Mouse (Mus musculus): ENCODE measurements around the gene Rnase9. TPM values are rescaled to one million over a fixed set of nuclear protein-coding genes. Genes with fewer than 3 reads are reported as not detected.

The Rnase9 gene
- polyA plus RNA-seq (2016; fragmentation: Nextera tagmentation; extraction: Ambion mirVana): not detected in 2 replicates

DNA sequence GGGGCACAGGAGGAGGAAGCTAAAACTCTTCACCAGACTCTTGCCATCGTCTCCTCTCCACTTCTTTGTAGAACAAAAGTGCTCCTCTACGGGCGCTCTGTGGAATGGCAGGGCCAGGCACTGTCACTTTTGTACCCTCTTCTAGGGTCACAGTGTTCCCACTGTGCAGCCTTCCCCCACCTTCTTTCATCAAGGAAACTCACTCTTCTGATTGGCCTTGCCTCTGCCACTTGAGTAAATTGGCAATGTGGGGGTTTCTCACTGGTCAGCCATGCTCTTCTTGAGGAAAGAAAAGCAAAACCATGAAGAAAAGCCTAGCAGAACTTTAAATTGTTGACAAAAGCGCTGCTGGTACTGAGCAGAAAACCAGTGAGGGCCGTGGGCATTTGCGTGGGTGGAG, at the start of gene Rnase9:
TSS of gene Rnase9 (minus strand) at position 101 of the 400 bp plus-strand sequence.
- Histone ChIP-seq H3K4me2 (no peak within 1 kb of the TSS), H3K27ac (ENCODE audit: poor library complexity, severe bottlenecking) (no peak within 1 kb of the TSS), H3K4me1 (replicated peaks) (peaks cover 6% of the 10 kb centered on the region), H3K9me3 (replicated peaks) (no peaks in the 10 kb centered on the region), H3K4me3 (no peak within 1 kb of the TSS), H3K36me3 (no peaks in the 10 kb centered on the region), H3K27me3 (replicated peaks) (no peaks in the 10 kb centered on the region), H3K9ac (no peak within 1 kb of the TSS)
- WGBS: 69% methylated on average over 6 of the region's 6 CpGs
- ATAC-seq (ENCODE audit: insufficient number of reproducible peaks, low FRiP score): no peak

DNA sequence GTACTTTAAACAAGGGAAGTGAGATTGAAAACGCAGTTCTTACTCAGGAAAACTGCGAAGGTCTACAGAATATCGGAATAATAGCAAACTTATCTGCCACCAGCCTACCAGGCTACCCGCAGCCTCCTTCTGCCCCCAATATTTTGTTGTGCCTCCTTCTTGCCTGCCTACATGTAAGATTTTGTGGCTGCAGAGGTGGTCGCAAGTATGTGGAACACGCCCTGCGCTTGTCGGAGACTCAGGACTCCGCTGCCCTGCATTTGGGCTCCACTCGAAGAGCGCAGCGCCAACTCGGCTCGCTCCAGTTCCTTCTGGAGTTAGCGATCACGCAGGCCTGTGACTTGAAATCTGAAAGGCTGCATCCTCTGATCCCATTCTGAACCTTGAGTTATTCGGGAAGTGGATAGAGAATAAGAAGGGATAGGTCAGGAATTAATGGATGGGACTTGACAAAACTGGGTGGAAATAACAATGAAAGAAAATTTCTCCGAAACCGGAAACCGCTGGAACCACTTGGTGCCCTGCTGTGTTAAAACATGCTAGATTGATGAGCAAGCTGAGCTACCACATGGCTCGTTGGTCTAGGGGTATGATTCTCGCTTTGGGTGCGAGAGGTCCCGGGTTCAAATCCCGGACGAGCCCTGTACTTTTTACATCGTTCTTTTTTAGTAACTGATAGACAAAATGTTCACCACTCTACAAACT, 48.6 kb upstream of the Rnase9 start:
- ATAC-seq (ENCODE audit: insufficient number of reproducible peaks, low FRiP score): peak; percentile 69
- H3K4me3 ChIP-seq: peak overlapping the region; percentile 75
- no peaks in the 10 kb centered on the region for H3K27me3 ChIP-seq (replicated peaks)
- under 1% methylated on average over 27 of the region's 27 CpGs for WGBS
- H3K9ac ChIP-seq: peak overlapping the region; percentile 60
- peaks cover 4% of the 10 kb centered on the region; the same call in 1 of the 2 replicates for H3K4me1 ChIP-seq (replicated peaks)
- no peaks in the 10 kb centered on the region for H3K9me3 ChIP-seq (replicated peaks)
- peak overlapping the region; percentile 78 for H3K4me2 ChIP-seq
- peak overlapping the region; percentile 80 for H3K27ac ChIP-seq (ENCODE audit: poor library complexity, severe bottlenecking)
- H3K36me3 ChIP-seq: no peaks in the 10 kb centered on the region

DNA sequence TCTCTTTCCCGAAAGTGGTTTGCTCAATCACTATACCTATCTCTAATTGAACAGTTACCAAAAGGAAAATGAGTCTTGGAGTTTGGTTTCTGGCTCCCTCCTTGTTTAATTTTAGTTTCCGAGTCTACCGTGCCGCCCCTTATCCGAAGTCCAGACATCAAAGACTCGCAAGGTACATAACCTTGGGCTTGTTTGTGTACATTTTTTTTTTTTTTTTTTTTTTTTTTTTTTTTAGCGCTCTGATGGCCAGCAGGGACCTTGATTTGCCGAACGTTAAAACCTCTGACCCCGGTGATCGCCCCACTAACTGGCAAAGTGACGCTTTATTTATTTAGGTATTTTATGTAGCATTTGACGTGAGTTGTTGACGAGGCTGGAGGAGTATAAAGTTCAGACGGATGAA, 48.0 kb upstream of the Rnase9 start:
- WGBS: 0% methylated on average over 15 of the region's 15 CpGs

GRCm38 (mm10) chr14:51088970-51089673, 47.5 kb upstream of the Rnase9 start:
- H3K27me3 ChIP-seq (replicated peaks): no peaks in the 10 kb centered on the region
- H3K9me3 ChIP-seq (replicated peaks): no peaks in the 10 kb centered on the region
- WGBS: under 1% methylated on average over 34 of the region's 34 CpGs
- peaks cover 4% of the 10 kb centered on the region; the same call in 1 of the 2 replicates for H3K4me1 ChIP-seq (replicated peaks)
- peak; percentile 92 for ATAC-seq (ENCODE audit: insufficient number of reproducible peaks, low FRiP score)
- H3K9ac ChIP-seq: peak overlapping the region; percentile 70
- no peaks in the 10 kb centered on the region for H3K36me3 ChIP-seq
- H3K4me2 ChIP-seq: peak overlapping the region; percentile 78
- H3K4me3 ChIP-seq: peak overlapping the region; percentile 75
- H3K27ac ChIP-seq (ENCODE audit: poor library complexity, severe bottlenecking): peak overlapping the region; percentile 80

More for the DNA sequence above, 48.0 kb upstream of the Rnase9 start:
- Histone ChIP-seq H3K4me1 (replicated peaks) (peaks cover 4% of the 10 kb centered on the region; the same call in 1 of the 2 replicates), H3K27ac (ENCODE audit: poor library complexity, severe bottlenecking) (peak overlapping the region; percentile 80), H3K9ac (peak overlapping the region; percentile 60), H3K4me2 (peak overlapping the region; percentile 78), H3K36me3 (no peaks in the 10 kb centered on the region), H3K4me3 (peak overlapping the region; percentile 75), H3K27me3 (replicated peaks) (no peaks in the 10 kb centered on the region), H3K9me3 (replicated peaks) (no peaks in the 10 kb centered on the region)
- ATAC-seq (ENCODE audit: insufficient number of reproducible peaks, low FRiP score): no peak

DNA sequence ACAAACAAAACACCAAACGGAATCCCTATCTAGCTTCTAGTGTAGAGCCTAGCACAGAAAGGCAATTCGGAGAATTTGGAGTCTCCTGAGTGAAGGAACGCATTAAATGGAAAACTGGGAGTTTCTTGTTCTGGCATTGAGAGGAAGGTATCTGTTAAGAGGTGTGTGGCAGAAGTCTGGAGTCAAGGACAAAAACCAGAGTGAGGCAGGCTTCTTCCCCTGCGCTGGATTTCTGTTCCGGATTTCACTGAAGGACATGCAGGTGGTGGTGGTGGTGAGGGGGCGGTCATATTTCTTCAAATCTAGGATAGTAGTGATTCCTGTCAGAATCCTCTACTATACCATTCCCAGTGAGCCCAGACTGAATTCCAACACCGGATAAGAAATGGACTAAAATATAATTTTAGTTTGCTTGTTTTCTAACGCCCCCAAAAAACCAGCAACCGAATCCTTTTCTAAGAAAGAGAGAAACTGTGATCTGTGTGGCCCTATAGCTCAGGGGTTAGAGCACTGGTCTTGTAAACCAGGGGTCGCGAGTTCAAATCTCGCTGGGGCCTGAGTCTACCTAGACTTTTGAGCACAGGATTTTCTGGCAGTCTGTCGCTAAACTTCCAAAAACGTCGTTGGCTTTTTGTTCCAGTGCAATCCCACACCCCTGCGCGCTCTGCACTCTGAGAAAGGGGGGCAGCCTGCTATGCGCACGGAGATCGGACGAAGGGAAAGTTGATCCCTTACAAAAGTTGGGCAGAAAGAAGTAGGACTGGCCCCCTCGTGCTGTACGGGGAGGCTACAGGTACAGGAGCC, 46.7 kb upstream of the Rnase9 start:
- no peaks in the 10 kb centered on the region for H3K27me3 ChIP-seq (replicated peaks)
- no peaks in the 10 kb centered on the region for H3K36me3 ChIP-seq
- peak overlapping the region; percentile 70 for H3K9ac ChIP-seq
- peaks cover 4% of the 10 kb centered on the region; the same call in 1 of the 2 replicates for H3K4me1 ChIP-seq (replicated peaks)
- under 1% methylated on average over 23 of the region's 23 CpGs for WGBS
- no peaks in the 10 kb centered on the region for H3K9me3 ChIP-seq (replicated peaks)
- peak overlapping the region; percentile 77 for H3K27ac ChIP-seq (ENCODE audit: poor library complexity, severe bottlenecking)
- peak overlapping the region; percentile 75 for H3K4me3 ChIP-seq
- H3K4me2 ChIP-seq: peak overlapping the region; percentile 78
- peak; percentile 49 for ATAC-seq (ENCODE audit: insufficient number of reproducible peaks, low FRiP score)

- no peaks in the 10 kb centered on the region for H3K27me3 ChIP-seq (replicated peaks)
- H3K9ac ChIP-seq: no peak overlapping the region
- ATAC-seq (ENCODE audit: insufficient number of reproducible peaks, low FRiP score): no peak
- peaks cover 4% of the 10 kb centered on the region; the same call in 1 of the 2 replicates for H3K4me1 ChIP-seq (replicated peaks)
- no peaks in the 10 kb centered on the region for H3K36me3 ChIP-seq
- H3K9me3 ChIP-seq (replicated peaks): no peaks in the 10 kb centered on the region
- 14% methylated on average over 9 of the region's 9 CpGs for WGBS
- peak overlapping the region; percentile 75 for H3K4me3 ChIP-seq
- H3K4me2 ChIP-seq: peak overlapping the region; percentile 78
- H3K27ac ChIP-seq (ENCODE audit: poor library complexity, severe bottlenecking): no peak overlapping the region
These were observed 46.1 kb upstream of the Rnase9 start for GRCm38 (mm10) chr14:51087762-51088161.

- no peak overlapping the region for H3K4me2 ChIP-seq
- no peak for ATAC-seq (ENCODE audit: insufficient number of reproducible peaks, low FRiP score)
- peaks cover 5% of the 10 kb centered on the region; the same call in 1 of the 2 replicates for H3K4me1 ChIP-seq (replicated peaks)
- 77% methylated on average over 4 of the region's 4 CpGs for WGBS
- H3K27ac ChIP-seq (ENCODE audit: poor library complexity, severe bottlenecking): no peak overlapping the region
- no peaks in the 10 kb centered on the region for H3K9me3 ChIP-seq (replicated peaks)
- 0 out of 2 replicates have a peak, but pooled peaks cover 3% of the 10 kb centered on the region for H3K27me3 ChIP-seq (replicated peaks)
- no peak overlapping the region for H3K9ac ChIP-seq
- no peaks in the 10 kb centered on the region for H3K36me3 ChIP-seq
- H3K4me3 ChIP-seq: no peak overlapping the region
These were observed 44.2 kb upstream of the Rnase9 start for GRCm38 (mm10) chr14:51085911-51086310.

- WGBS: 79% methylated on average over 2 of the region's 2 CpGs
- no peak for ATAC-seq (ENCODE audit: insufficient number of reproducible peaks, low FRiP score)
These were observed 43.4 kb upstream of the Rnase9 start for GRCm38 (mm10) chr14:51085086-51085485.

GRCm38 (mm10) chr14:51083805-51084204, 42.1 kb upstream of the Rnase9 start:
- H3K36me3 ChIP-seq: no peaks in the 10 kb centered on the region
- H3K4me1 ChIP-seq (replicated peaks): peaks cover 5% of the 10 kb centered on the region; the same call in 1 of the 2 replicates
- H3K9ac ChIP-seq: no peak overlapping the region
- peaks cover 13% of the 10 kb centered on the region for H3K27me3 ChIP-seq (replicated peaks)
- WGBS: 13% methylated on average over 7 of the region's 7 CpGs
- peak overlapping the region; percentile 88 for H3K4me2 ChIP-seq
- H3K9me3 ChIP-seq (replicated peaks): no peaks in the 10 kb centered on the region
- H3K27ac ChIP-seq (ENCODE audit: poor library complexity, severe bottlenecking): no peak overlapping the region
- ATAC-seq (ENCODE audit: insufficient number of reproducible peaks, low FRiP score): no peak
- H3K4me3 ChIP-seq: peak overlapping the region; percentile 60

More at GRCm38 (mm10) chr14:51085086-51085485, 43.4 kb upstream of the Rnase9 start:
- Histone ChIP-seq H3K36me3 (no peaks in the 10 kb centered on the region), H3K4me3 (no peak overlapping the region), H3K27ac (ENCODE audit: poor library complexity, severe bottlenecking) (no peak overlapping the region), H3K9me3 (replicated peaks) (no peaks in the 10 kb centered on the region), H3K27me3 (replicated peaks) (peaks cover 8% of the 10 kb centered on the region), H3K4me1 (replicated peaks) (peaks cover 5% of the 10 kb centered on the region; the same call in 1 of the 2 replicates), H3K9ac (no peak overlapping the region), H3K4me2 (no peak overlapping the region)

- 4% methylated on average over 40 of the region's 40 CpGs for WGBS
- H3K4me2 ChIP-seq: peak overlapping the region; percentile 88
- no peaks in the 10 kb centered on the region for H3K36me3 ChIP-seq
- peak overlapping the region; percentile 74 for H3K9ac ChIP-seq
- peaks cover 5% of the 10 kb centered on the region; the same call in 1 of the 2 replicates for H3K4me1 ChIP-seq (replicated peaks)
- H3K27me3 ChIP-seq (replicated peaks): peaks cover 13% of the 10 kb centered on the region
- H3K4me3 ChIP-seq: peak overlapping the region; percentile 60
- H3K27ac ChIP-seq (ENCODE audit: poor library complexity, severe bottlenecking): no peak overlapping the region
- ATAC-seq (ENCODE audit: insufficient number of reproducible peaks, low FRiP score): peak; percentile 70
- no peaks in the 10 kb centered on the region for H3K9me3 ChIP-seq (replicated peaks)
These were observed 41.2 kb upstream of the Rnase9 start for GRCm38 (mm10) chr14:51082599-51083581.
